ENCODE assay signal across 7 mouse cellular contexts in genomic region chr2:166905711-166906522, GRCm38 (mm10). TPM values are rescaled to one million over a fixed set of nuclear protein-coding genes. Genes with fewer than 3 reads are reported as not detected.
DNase-seq lines count a peak whose midpoint lies in the region; ATAC-seq lines count a peak whose summit lies in the region.

TSS of gene Cse1l (plus strand) at chr2:166906040.

- WGBS in intestine, embryonic 15.5 days: under 1% methylated on average over 76 of the region's 80 CpGs
- under 1% methylated on average over 80 of the region's 80 CpGs for WGBS in midbrain, embryonic 10.5 days

- peak within 1 kb of the TSS; percentile 92 for H3K4me3 ChIP-seq in intestine, embryonic 15.5 days (replicated peaks)
- H3K4me3 ChIP-seq in midbrain, embryonic 10.5 days: peak within 1 kb of the TSS; percentile 88

- H3K9me3 ChIP-seq in intestine, embryonic 15.5 days: no peaks in the 10 kb centered on the region
- no peaks in the 10 kb centered on the region for H3K9me3 ChIP-seq in midbrain, embryonic 10.5 days (replicated peaks)

- peak; percentile 97 for DNase-seq in adrenal gland, adult 2 months
- peak; percentile 97 for DNase-seq in embryo, embryonic 11.5 days (ENCODE audit: low read depth, low spot score)
- peak; percentile 96 to 97 for DNase-seq in gastrocnemius, postnatal 36 days
- peak; percentile 98 to 99 for DNase-seq in left cerebral cortex, postnatal 25 days (ENCODE audit: low spot score in 2 of 2)
- DNase-seq in midbrain, embryonic 10.5 days (ENCODE audit: low spot score): peak; percentile 99
- DNase-seq in right cerebral cortex, postnatal 4 days: peak; percentile 99

- peak within 1 kb of the TSS; percentile 90 for H3K4me2 ChIP-seq in intestine, embryonic 15.5 days (replicated peaks)

- H3K27ac ChIP-seq in intestine, embryonic 15.5 days: peak within 1 kb of the TSS; percentile 99
- H3K27ac ChIP-seq in midbrain, embryonic 10.5 days (replicated peaks): peak within 1 kb of the TSS; percentile 98

- peaks cover 9% of the 10 kb centered on the region for H3K4me1 ChIP-seq in intestine, embryonic 15.5 days (replicated peaks)
- H3K4me1 ChIP-seq in midbrain, embryonic 10.5 days: peaks cover 11% of the 10 kb centered on the region

- H3K9ac ChIP-seq in intestine, embryonic 15.5 days: peak within 1 kb of the TSS; percentile 98

- ATAC-seq in intestine, embryonic 15.5 days: peak; percentile 99

- H3K27me3 ChIP-seq in intestine, embryonic 15.5 days (replicated peaks): no peaks in the 10 kb centered on the region
- no peaks in the 10 kb centered on the region for H3K27me3 ChIP-seq in midbrain, embryonic 10.5 days (ENCODE audit: low read depth, poor library complexity, severe bottlenecking)

- no peaks in the 10 kb centered on the region for H3K36me3 ChIP-seq in intestine, embryonic 15.5 days
- H3K36me3 ChIP-seq in midbrain, embryonic 10.5 days: peaks cover 27% of the 10 kb centered on the region

- intact Hi-C loops in gastrocnemius, postnatal 36 days (cut with DNase I): no loop called here
- intact Hi-C loops in left cerebral cortex, postnatal 25 days (cut with DNase I): loop anchor here (10.0 kb wide), 1 partner anchor 289 kb away; the partner anchor contains the start of gene Kcnb1

RNA-seq across cellular contexts. Expression of gene Cse1l, which starts in this region (rescaled TPM):
- total RNA-seq in adrenal gland, adult 2 months (2021): 10 to 100 TPM; 56.4 to 77.0 TPM
- 8.9 and 12.6 TPM in 2 replicates for polyA plus RNA-seq in adrenal gland, adult 2 months (2012; rRNA removed)
- 10 to 100 TPM; 46.2 to 50.9 TPM for total RNA-seq in gastrocnemius, postnatal 36 days (2021)
- 92.2 and 107 TPM in 2 replicates for polyA plus RNA-seq in intestine, embryonic 15.5 days (2015; fragmentation: Nextera tagmentation; extraction: Ambion mirVana)
- 10 to 100 TPM; 56.0 to 58.7 TPM for total RNA-seq in left cerebral cortex, postnatal 25 days (2021)
- polyA plus RNA-seq in midbrain, embryonic 10.5 days (2016; fragmentation: Nextera tagmentation; extraction: Ambion mirVana): 207 and 219 TPM in 2 replicates

Comparison
In these comparisons a context has a peak if more than half of its experiments do, and no peak if none do; other contexts are left out.
1. Peak in every context shown above with its lines: DNase-seq, ATAC-seq, H3K4me3 ChIP-seq and H3K27ac ChIP-seq.